Mouse (Mus musculus) thymus, adult 18-20 months (tissue): ENCODE results near the gene Gm20767.
"Not testable (repeated sequence)": the region's sequence is repeated elsewhere in the genome, so short reads cannot be mapped to it uniquely, and the experiment has no call there.

Source experiments
- DNase-seq, 2 experiments: peaks; one replicate each; pipeline ENCODE4 v3.0.0; 2022; ENCODE audit warnings: mixed read lengths in 2 of 2

Gene Gm20767

GRCm38 (mm10) chr13:120139946-120140345 is at the start of gene Gm20767:
TSS of gene Gm20767 (plus strand) at chr13:120140246.
- DNase-seq = not testable (repeated sequence)

- not testable (repeated sequence) for DNase-seq
Observed at GRCm38 (mm10) chr13:120092950-120093349, 47.1 kb upstream of the Gm20767 start.

GRCm38 (mm10) chr13:120096241-120096937 is 43.7 kb upstream of the Gm20767 start:
- not testable (repeated sequence) for DNase-seq

GRCm38 (mm10) chr13:120096938-120097256 is 43.1 kb upstream of the Gm20767 start:
- not testable (repeated sequence) for DNase-seq

- DNase-seq = not testable (repeated sequence)
Observed at GRCm38 (mm10) chr13:120099327-120099726, 40.7 kb upstream of the Gm20767 start.

- DNase-seq = not testable (repeated sequence)
Observed at GRCm38 (mm10) chr13:120106504-120106903, 33.5 kb upstream of the Gm20767 start.

GRCm38 (mm10) chr13:120107000-120107399 is 33.0 kb upstream of the Gm20767 start:
- DNase-seq = not testable (repeated sequence)

GRCm38 (mm10) chr13:120142348-120142747 is 2.3 kb downstream of the Gm20767 start:
- not testable (repeated sequence) for DNase-seq

- not testable (repeated sequence) for DNase-seq
Observed at GRCm38 (mm10) chr13:120149660-120150407, 9.8 kb downstream of the Gm20767 start.

GRCm38 (mm10) chr13:120150589-120150988 is 10.5 kb downstream of the Gm20767 start:
- not testable (repeated sequence) for DNase-seq

- not testable (repeated sequence) for DNase-seq
Observed at GRCm38 (mm10) chr13:120168301-120168700, 28.3 kb downstream of the Gm20767 start.

GRCm38 (mm10) chr13:120172133-120172532 is 32.1 kb downstream of the Gm20767 start, which contains the start of gene Gm21818:
TSS of gene Gm21818 (plus strand) at chr13:120172433.
- DNase-seq = not testable (repeated sequence)

- not testable (repeated sequence) for DNase-seq
Observed at GRCm38 (mm10) chr13:120196189-120196821, 56.3 kb downstream of the Gm20767 start.
